Mouse (Mus musculus): ENCODE data around the gene Ly6c2.
"Not testable (repeated sequence)": the region's sequence is repeated elsewhere in the genome, so short reads cannot be mapped to it uniquely, and the experiment has no call there.

DNA sequence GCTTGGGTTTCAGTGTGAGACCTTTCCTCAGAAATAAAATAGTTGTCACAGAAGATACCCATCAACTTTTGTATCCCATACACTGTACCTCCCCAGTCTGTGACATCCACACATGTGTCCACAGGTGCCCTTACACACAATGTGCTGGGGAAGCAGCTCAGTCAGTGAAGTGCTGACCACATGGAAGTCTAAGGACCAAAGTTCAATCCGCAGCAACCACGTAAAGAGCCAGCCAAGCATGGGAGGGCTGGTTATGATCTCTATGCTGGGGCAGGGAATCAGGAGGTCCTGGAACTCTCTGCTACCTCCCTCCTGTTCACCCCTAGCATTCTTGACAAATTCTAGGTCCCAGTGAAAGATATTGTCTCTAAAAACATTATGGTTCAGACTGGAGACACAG lies 20.6 kb upstream of the Ly6c2 start:
- not testable (repeated sequence) for TF ChIP-seq CTCF (conservative IDR thresholded peaks at IDR 0.05; ENCODE audit: insufficient read depth, insufficient read length, low read depth, low read length); POLR2A (IDR thresholded peaks at IDR 0.05; ENCODE audit: low read depth, low read length)

Measured in kidney, adult 2 months (tissue).